8 mouse cellular contexts compared by ENCODE assay signal in genomic region chr2:27758414-27759301, GRCm38 (mm10).
DNase-seq lines count a peak whose midpoint lies in the region; ATAC-seq lines count a peak whose summit lies in the region.

No protein-coding gene starts in this region.

- H3K4me2 ChIP-seq in liver, embryonic 15.5 days, result 0 out of 2 replicates have a peak overlapping the region, but pooled peaks have one; percentile 8

- H3K9me3 ChIP-seq in liver, embryonic 15.5 days (replicated peaks), result no peaks in the 10 kb centered on the region

- no peaks in the 10 kb centered on the region for H3K27me3 ChIP-seq in liver, embryonic 15.5 days

- H3K4me3 ChIP-seq in liver, embryonic 15.5 days (replicated peaks), result no peak overlapping the region

- intact Hi-C loops in heart, postnatal 36 days (cut with DNase I), result loop anchor here (2.0 kb wide), 1 partner anchor 82 kb away; the partner anchor contains the start of gene Rxra

- H3K9ac ChIP-seq in liver, embryonic 15.5 days, result no peak overlapping the region

- H3K27ac ChIP-seq in liver, embryonic 15.5 days (replicated peaks), result peak overlapping the region; percentile 72

- H3K4me1 ChIP-seq in liver, embryonic 15.5 days (replicated peaks), result peaks cover 28% of the 10 kb centered on the region

- peaks cover 26% of the 10 kb centered on the region for H3K36me3 ChIP-seq in liver, embryonic 15.5 days (replicated peaks)

- DNase-seq in Muller cell, postnatal 12 days (ENCODE audit: inconsistent ontology term), result peak; percentile 90
- peak; percentile 86 for DNase-seq in cerebellum, adult 8-10 months
- DNase-seq in frontal cortex, adult 2 months (ENCODE audit: extremely low spot score in 1 of 2, low spot score in 1 of 2), result peak; percentile 82 to 95
- peak; percentile 92 to 94 for DNase-seq in heart, postnatal 36 days
- DNase-seq in layer of hippocampus, adult 18-20 months (ENCODE audit: low spot score in 2 of 2), result peak; percentile 88 to 98
- peak; percentile 89 for DNase-seq in ovary, postnatal 36 days (ENCODE audit: low spot score)
- no peak for DNase-seq in natural killer cell, adult 2 months (ENCODE audit: low spot score in 2 of 2)

- WGBS in liver, embryonic 15.5 days (ENCODE audit: insufficient replicate concordance), result 29% methylated on average over 20 of the region's 20 CpGs

- peak; percentile 70 for ATAC-seq in liver, embryonic 15.5 days (ENCODE audit: insufficient read depth)

Comparison
In these comparisons a context has a peak if more than half of its experiments do, and no peak if none do; other contexts are left out.
1. DNase-seq: peak in Muller cell, postnatal 12 days (single experiment), cerebellum, adult 8-10 months (single experiment), frontal cortex, adult 2 months (2 of 2), heart, postnatal 36 days (2 of 2), layer of hippocampus, adult 18-20 months (2 of 2) and ovary, postnatal 36 days (single experiment); none in natural killer cell, adult 2 months (0 of 2).